Mouse (Mus musculus) left cerebral cortex, adult 18-20 months (tissue): ENCODE data around the gene Lsg1. TPM values are rescaled to one million over a fixed set of nuclear protein-coding genes. Genes with fewer than 3 reads are reported as not detected.

ENCODE experiments used
- DNase-seq, 2 experiments: peaks; one replicate each; pipeline ENCODE4 v3.0.0; 2021 to 2022; ENCODE audit warnings: low spot score in 2 of 2, mixed read lengths in 1 of 2
- total RNA-seq, 2 experiments: library from RNA; stranded (reverse); gene quantifications; 2 replicates each; pipeline ENCODE4 v1.2.3; 2021

The Lsg1 gene
- total RNA-seq, 2 experiments from 2014 or later, result 18.3 to 21.1 TPM

GRCm38 (mm10) chr16:30521147-30521546 is 66.2 kb downstream of the Lsg1 start:
- DNase-seq, result no peak

- peak; percentile 75 to 84 for DNase-seq
These were observed 67.0 kb downstream of the Lsg1 start for GRCm38 (mm10) chr16:30520361-30520823.

DNA sequence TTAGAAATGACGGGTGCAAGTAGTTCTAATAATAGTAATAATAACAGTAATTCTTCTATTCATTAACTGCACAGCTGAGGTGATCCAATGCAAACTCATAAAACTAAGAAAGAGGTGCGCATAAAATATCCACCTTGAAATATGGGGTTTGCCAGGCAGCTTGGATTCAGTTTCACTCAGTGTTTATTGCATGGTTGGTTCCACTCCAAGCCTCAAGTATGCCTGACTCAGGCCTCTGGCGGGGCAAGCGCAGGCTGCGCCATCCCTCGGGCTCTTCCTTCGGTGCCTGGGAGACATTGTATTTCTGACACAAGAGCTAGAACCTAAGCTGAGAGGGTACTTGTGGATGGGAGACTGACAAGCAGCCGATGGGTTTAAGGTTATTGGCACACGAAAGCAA is 68.8 kb downstream of the Lsg1 start:
- no peak for DNase-seq

DNA sequence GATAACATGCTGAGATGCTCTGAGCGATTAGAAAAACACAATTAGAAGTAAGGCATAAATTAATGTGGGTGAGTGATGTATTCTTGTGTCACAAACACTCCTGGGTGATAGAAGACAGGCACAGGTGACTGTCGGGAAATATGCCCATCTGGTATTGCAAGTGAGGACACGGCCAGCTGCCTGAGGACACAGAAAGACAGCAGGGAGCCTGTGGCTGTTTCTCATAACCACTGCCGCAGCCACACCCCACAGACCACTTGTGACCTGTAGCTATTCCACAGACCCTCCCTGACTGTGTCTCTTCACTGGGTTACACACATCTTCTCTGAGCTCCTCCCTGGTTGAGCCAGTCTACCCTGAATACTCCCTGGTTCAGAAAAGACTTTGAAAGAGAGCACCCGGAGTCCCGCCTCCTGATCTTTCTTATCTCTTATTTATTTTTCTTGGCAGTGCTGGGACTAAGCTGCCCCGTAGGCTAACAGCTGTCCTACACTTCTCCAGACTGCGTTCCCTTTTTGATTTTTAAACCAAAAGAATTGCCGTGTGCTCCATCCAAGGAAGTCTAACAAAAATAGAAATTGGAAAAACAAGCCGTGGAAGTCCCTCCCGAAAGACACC is 69.6 kb downstream of the Lsg1 start:
- DNase-seq, result no peak

GRCm38 (mm10) chr16:30516993-30517392 is 70.4 kb downstream of the Lsg1 start:
- DNase-seq, result no peak

- DNase-seq, result no peak
These were observed 72.0 kb downstream of the Lsg1 start for GRCm38 (mm10) chr16:30515418-30515817.

DNA sequence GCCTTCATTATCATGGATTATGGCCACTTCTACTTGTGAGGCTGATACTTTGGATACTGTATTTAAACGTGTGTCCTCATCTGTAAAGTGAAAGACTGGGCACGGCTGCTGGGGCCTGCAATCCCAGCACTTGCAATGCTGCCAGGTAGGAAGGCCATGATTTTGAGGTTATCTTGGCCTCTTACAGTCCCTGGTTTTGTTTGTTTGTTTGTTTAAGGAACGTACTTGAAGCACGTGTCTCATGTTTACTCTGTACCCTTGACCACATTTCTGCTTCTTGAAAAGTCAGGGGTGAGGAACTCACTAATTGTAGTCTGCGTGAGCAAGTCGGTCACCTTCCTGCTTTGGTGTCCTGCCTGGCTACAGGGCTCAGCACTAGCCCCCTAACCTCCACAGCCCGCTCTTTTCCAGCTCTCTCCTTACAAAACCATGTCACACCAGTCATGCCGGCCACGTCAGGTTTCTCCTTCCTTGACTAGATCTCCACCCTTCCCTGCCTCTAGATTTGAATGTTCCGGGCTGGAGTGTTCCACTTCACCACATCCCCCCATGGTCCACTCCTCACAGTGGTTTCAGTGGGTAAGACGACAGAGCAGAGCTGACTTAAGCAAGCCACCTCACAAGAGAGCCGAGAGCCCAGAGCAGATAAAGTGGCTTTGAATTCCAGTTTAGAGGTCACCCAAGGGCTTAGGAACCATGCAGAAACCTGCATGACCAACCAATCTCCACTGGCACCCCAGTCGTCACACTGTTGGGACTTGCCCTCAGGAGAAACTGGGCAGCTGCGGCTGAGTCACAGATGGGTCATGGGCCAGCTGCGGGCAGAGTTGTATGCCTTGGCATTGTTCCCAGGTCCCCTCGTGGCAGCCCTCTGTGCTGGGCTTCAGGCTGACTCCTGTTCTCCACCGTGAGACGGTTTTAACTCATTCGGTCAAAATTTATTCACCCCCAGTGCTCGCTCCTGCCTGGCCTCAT is 74.1 kb downstream of the Lsg1 start:
- DNase-seq, result no peak

GRCm38 (mm10) chr16:30512375-30513049 is 74.9 kb downstream of the Lsg1 start:
- DNase-seq, result no peak

- DNase-seq, result no peak
These were observed 75.6 kb downstream of the Lsg1 start for GRCm38 (mm10) chr16:30511563-30512340.

GRCm38 (mm10) chr16:30510504-30511451 is 76.6 kb downstream of the Lsg1 start:
- DNase-seq, result peak; percentile 86 to 87

Other genes starting within 250 kb of the Lsg1 start
- 10 to 100 TPM; 71.3 to 76.2 TPM for gene Atp13a3, start 181.6 kb downstream of the Lsg1 start, total RNA-seq
- gene Tmem44, start 36.8 kb downstream of the Lsg1 start, total RNA-seq, result 10 to 100 TPM; 60.4 to 64.9 TPM
- gene Fam43a, start 12.1 kb upstream of the Lsg1 start, total RNA-seq, result 10 to 100 TPM; 17.1 to 18.0 TPM